Mouse (Mus musculus) spleen, adult 2 months (tissue): ENCODE data around the gene Arl6ip5. TPM values are rescaled to one million over a fixed set of nuclear protein-coding genes. Genes with fewer than 3 reads are reported as not detected.
A peak's percentile ranks its signal among the peaks of the same experiment; 100 is the strongest.

Experiments used
- DNase-seq, 2 experiments: peaks; one replicate each; pipeline versions ENCODE4 v3.0.0 to v3.0.0-alpha.2; 2012 to 2021; ENCODE audit warnings: low spot score in 2 of 2, low read depth in 1 of 2
- H3K27ac ChIP-seq: fragments of 200-500 bp; 2 replicates; pipeline ENCODE4 v1.5.1; 2012; ENCODE audit warnings: low read length, inconsistent platforms; ENCODE audit not compliant: insufficient read depth
- H3K27me3 ChIP-seq: fragments of 200-500 bp; 2 replicates; pipeline ENCODE4 v1.6.1; 2012; ENCODE audit warnings: mild to moderate bottlenecking, moderate library complexity, low read length, inconsistent platforms; ENCODE audit not compliant: control insufficient read depth, insufficient read depth
- H3K36me3 ChIP-seq: fragments of 200-500 bp; 2 replicates; pipeline ENCODE4 v1.6.1; 2012; ENCODE audit warnings: mild to moderate bottlenecking, low read length, inconsistent platforms; ENCODE audit not compliant: control insufficient read depth, insufficient read depth
- H3K4me1 ChIP-seq: fragments of 200-500 bp; 2 replicates; pipeline ENCODE4 v1.6.1; 2011; ENCODE audit warnings: inconsistent platforms; ENCODE audit not compliant: control insufficient read depth, insufficient read depth, insufficient read length
- H3K4me3 ChIP-seq: fragments of 200-500 bp; 2 replicates; pipeline ENCODE4 v1.5.1; 2011; ENCODE audit warnings: mild to moderate bottlenecking, inconsistent platforms; ENCODE audit not compliant: insufficient read depth, insufficient read length; ENCODE audit errors: extremely low read depth
- CTCF ChIP-seq: fragments of 200-500 bp; IDR thresholded peaks from 2 replicates; pipeline ENCODE4 v1.5.1; 2011; ENCODE audit warnings: mild to moderate bottlenecking, inconsistent platforms; ENCODE audit not compliant: insufficient read depth, insufficient read length, insufficient replicate concordance; ENCODE audit errors: extremely low read depth
- POLR2A ChIP-seq: fragments of 200-500 bp; IDR thresholded peaks from 2 replicates; pipeline ENCODE4 v1.6.1; 2011; ENCODE audit warnings: low read depth, low read length, inconsistent platforms
- WGBS: fragments of 180-500 bp; shearing (Covaris S2); methylation state at CpG from one replicate; pipeline ENCODE4 v1.1.7; 2018; 5-methylcytosine and 5-hydroxymethylcytosine counted together
- polyA plus RNA-seq: library from polyadenylated mRNA; depleted of rRNA; stranded (reverse); fragments of >200 nt; gene quantifications from 2 replicates; pipeline ENCODE4 v1.2.3, GENCODE M21; 2012

Gene Arl6ip5
- polyA plus RNA-seq, 1 experiment = 53.4 TPM

- Histone ChIP-seq H3K27me3 (no peaks in the 10 kb centered on the region), H3K4me1 (peaks cover 15% of the 10 kb centered on the region; the same call in 1 of the 2 replicates), H3K4me3 (peak overlapping the region; percentile 63), H3K36me3 (peaks cover 2% of the 10 kb centered on the region; the same call in 1 of the 2 replicates), H3K27ac (peak overlapping the region; percentile 83)
- TF ChIP-seq CTCF (no peak), POLR2A (peak; percentile 28; the same call in 1 of the 2 replicates)
- WGBS = under 1% methylated on average over 22 of the region's 22 CpGs
- peak in 1 of 2 experiments; percentile 40 for DNase-seq
Observed at GRCm38 (mm10) chr6:97210962-97211601, 593 bp downstream of the Arl6ip5 start.

DNA sequence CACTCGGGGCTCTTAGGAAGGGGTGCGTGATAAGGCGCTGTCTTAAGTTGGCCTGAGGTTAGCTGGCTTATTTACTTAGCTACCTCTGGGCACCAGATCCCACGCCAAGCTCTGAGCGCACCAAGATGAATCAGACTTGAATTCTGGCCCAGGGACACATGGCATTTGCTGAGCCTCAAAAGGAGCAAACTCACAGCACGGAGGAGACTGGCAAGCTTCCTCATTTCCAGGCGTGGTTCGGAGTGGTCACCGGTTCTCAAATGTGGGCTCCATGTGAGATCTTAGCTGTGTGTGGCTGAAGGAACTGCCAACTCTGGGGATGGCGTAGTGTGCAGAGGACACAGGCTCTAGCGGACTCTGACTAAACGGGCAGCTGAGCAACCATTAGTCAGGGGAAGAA is 1.5 kb downstream of the Arl6ip5 start:
- H3K27me3 ChIP-seq = no peaks in the 10 kb centered on the region
- TF ChIP-seq CTCF (no peak), POLR2A (no peak; the same call in 1 of the 2 replicates)
- H3K27ac ChIP-seq = peak overlapping the region; percentile 71
- H3K4me3 ChIP-seq = peak overlapping the region; percentile 61
- peaks cover 15% of the 10 kb centered on the region; the same call in 1 of the 2 replicates for H3K4me1 ChIP-seq
- WGBS = 6% methylated on average over 12 of the region's 12 CpGs
- DNase-seq = peak in 1 of 2 experiments; percentile 25
- peaks cover 2% of the 10 kb centered on the region; the same call in 1 of the 2 replicates for H3K36me3 ChIP-seq

- DNase-seq = no peak
- WGBS = 71% methylated on average over 4 of the region's 4 CpGs
- H3K27ac ChIP-seq = no peak overlapping the region
- no peak overlapping the region for H3K4me3 ChIP-seq
- no peak for TF ChIP-seq CTCF
- no peak for TF ChIP-seq POLR2A
- peaks cover 20% of the 10 kb centered on the region; the same call in 1 of the 2 replicates for H3K4me1 ChIP-seq
- no peaks in the 10 kb centered on the region for H3K27me3 ChIP-seq
- H3K36me3 ChIP-seq = peaks cover 2% of the 10 kb centered on the region; the same call in 1 of the 2 replicates
Observed at GRCm38 (mm10) chr6:97216154-97216821, 5.8 kb downstream of the Arl6ip5 start.

- TF ChIP-seq POLR2A (no peak), CTCF (no peak)
- DNase-seq = no peak
- no peak overlapping the region for H3K4me3 ChIP-seq
Observed at GRCm38 (mm10) chr6:97220672-97221071, 10.2 kb downstream of the Arl6ip5 start.

DNA sequence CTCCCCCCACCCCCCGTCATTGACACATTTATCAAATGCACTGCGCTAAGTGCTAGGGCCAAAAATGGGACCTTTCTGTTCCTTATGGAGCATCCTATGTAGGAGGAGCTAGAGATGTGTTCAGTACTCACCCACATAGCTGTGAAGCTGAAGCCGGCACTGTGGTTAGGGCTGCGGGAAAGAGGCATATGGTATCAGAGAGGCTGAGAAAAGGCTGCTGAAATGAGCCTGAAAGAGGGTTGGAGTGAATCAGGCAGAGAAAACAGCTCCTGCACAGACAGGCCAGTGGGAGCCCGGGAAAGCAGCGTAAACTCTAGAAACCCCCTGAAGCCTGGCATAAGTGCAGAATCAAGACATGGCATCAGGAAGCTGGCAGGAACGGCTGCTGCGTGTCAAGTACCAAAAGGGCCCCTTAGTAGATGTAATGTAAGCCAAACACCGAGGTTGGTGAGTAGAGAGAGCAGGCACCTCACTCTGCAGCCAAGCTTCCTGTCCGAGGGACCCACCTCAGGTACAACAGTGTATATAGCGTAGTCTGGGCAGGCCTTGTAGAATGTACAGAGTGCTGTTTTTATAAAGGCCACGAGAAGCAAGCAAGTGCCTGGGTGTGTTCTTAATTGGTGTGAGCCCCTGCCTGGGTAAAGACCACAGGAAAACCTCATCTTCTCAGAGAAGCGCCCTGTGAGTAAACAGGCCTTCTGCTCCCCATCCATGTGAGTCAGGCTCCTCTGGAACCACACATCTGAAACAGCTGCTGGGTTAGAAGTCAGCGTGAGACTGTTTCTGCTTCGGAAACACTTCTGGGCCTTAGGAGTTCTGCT is 10.9 kb downstream of the Arl6ip5 start:
- Histone ChIP-seq H3K4me1 (peaks cover 24% of the 10 kb centered on the region; the same call in 1 of the 2 replicates), H3K4me3 (no peak overlapping the region), H3K27ac (peak overlapping the region; percentile 82), H3K27me3 (no peaks in the 10 kb centered on the region), H3K36me3 (peaks cover 2% of the 10 kb centered on the region)
- WGBS = 34% methylated on average over 15 of the region's 15 CpGs
- no peak for DNase-seq
- TF ChIP-seq POLR2A (no peak), CTCF (no peak)

More at GRCm38 (mm10) chr6:97220672-97221071, 10.2 kb downstream of the Arl6ip5 start:
- Histone ChIP-seq H3K4me1 (peaks cover 24% of the 10 kb centered on the region; the same call in 1 of the 2 replicates), H3K36me3 (no peaks in the 10 kb centered on the region; the same call in 1 of the 2 replicates), H3K27ac (no peak overlapping the region), H3K27me3 (no peaks in the 10 kb centered on the region)
- 89% methylated on average over 3 of the region's 5 CpGs for WGBS

DNA sequence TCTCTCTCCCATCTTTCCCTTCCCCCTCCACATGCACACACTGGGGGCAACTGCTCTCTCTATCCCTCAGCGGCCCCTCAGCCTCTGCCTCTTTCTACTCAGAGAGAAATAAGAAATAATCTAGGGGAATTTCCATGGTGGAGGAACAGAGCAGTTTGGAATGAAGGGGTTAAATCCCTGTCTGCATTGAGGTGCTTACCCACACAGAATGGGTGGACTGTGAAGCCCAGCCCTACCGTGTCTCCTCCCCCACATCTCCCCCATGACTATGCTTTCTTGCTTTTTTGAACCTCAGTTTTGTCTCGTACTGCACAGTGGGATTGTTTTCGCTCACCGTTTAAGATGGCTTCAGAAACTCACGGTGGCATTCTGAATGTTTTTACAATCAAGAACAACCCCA is 11.8 kb downstream of the Arl6ip5 start:
- Histone ChIP-seq H3K4me1 (peaks cover 24% of the 10 kb centered on the region; the same call in 1 of the 2 replicates), H3K27ac (peak overlapping the region; percentile 82), H3K27me3 (no peaks in the 10 kb centered on the region), H3K4me3 (no peak overlapping the region), H3K36me3 (peaks cover 2% of the 10 kb centered on the region)
- TF ChIP-seq POLR2A (no peak), CTCF (no peak)
- whole genome bisulfite sequencing = 25% methylated on average over 6 of the region's 6 CpGs
- DNase-seq = no peak
